Mouse (Mus musculus) CH12.LX (cell line): Measurements from ENCODE around the gene Gm10392.

Experiments
- CHD1 ChIP-seq: IDR thresholded peaks from 2 replicates; pipeline ENCODE4 v1.6.1; 2012; ENCODE audit warnings: low read depth, low read length, improper control_type of control experiment, inconsistent platforms
- CTCF ChIP-seq, 2 experiments: IDR thresholded peaks in 1 of 2; conservative IDR thresholded peaks in 1 of 2; 2 replicates each; pipeline ENCODE4 v1.5.1; 2011 to 2012; ENCODE audit warnings: low read depth in 2 of 2, low read length in 2 of 2, improper control_type of control experiment in 1 of 2, inconsistent platforms in 1 of 2, mild to moderate bottlenecking in 1 of 2, moderate library complexity in 1 of 2
- IRF4 ChIP-seq: IDR thresholded peaks from 2 replicates; pipeline ENCODE4 v1.6.1; 2014; ENCODE audit warnings: low read depth, mild to moderate bottlenecking, inconsistent platforms, low read length, improper control_type of control experiment
- JUND ChIP-seq: conservative IDR thresholded peaks from 2 replicates; pipeline ENCODE4 v1.6.1; 2011; ENCODE audit warnings: low read depth, low read length, improper control_type of control experiment
- MAX ChIP-seq: IDR thresholded peaks from 2 replicates; pipeline ENCODE4 v1.6.1; 2011; ENCODE audit warnings: low read length, improper control_type of control experiment
- MEF2A ChIP-seq: IDR thresholded peaks from 2 replicates; pipeline ENCODE4 v1.6.1; 2014; ENCODE audit warnings: low read depth, mild to moderate bottlenecking, inconsistent platforms, low read length, improper control_type of control experiment, borderline replicate concordance
- POLR2A ChIP-seq: IDR thresholded peaks from 2 replicates; pipeline ENCODE4 v1.6.1; 2011; ENCODE audit warnings: low read depth, mild to moderate bottlenecking, improper control_type of control experiment, low read length
- SIN3A ChIP-seq: IDR thresholded peaks from 2 replicates; pipeline ENCODE4 v1.6.1; 2012; ENCODE audit warnings: low read length, improper control_type of control experiment, inconsistent platforms
- SMC3 ChIP-seq: IDR thresholded peaks from 2 replicates; pipeline ENCODE4 v1.6.1; 2011; ENCODE audit warnings: low read depth, low read length, improper control_type of control experiment
- TCF12 ChIP-seq: IDR thresholded peaks from 2 replicates; pipeline ENCODE4 v1.6.1; 2014; ENCODE audit warnings: low read depth, mild to moderate bottlenecking, inconsistent platforms, low read length, improper control_type of control experiment
- USF1 ChIP-seq: IDR thresholded peaks from 2 replicates; pipeline ENCODE4 v1.6.1; 2014; ENCODE audit warnings: low read depth, mild to moderate bottlenecking, inconsistent platforms, low read length, improper control_type of control experiment
- USF2 ChIP-seq: conservative IDR thresholded peaks from 2 replicates; pipeline ENCODE4 v1.6.1; 2011; ENCODE audit warnings: low read depth, low read length, improper control_type of control experiment
- ZKSCAN1 ChIP-seq: IDR thresholded peaks from 2 replicates; pipeline ENCODE4 v1.6.1; 2012; ENCODE audit warnings: low read depth, inconsistent platforms, low read length, improper control_type of control experiment, borderline replicate concordance

- TF ChIP-seq USF1 (no peak), POLR2A (no peak), MEF2A (no peak), CHD1 (no peak), IRF4 (no peak), CTCF (conservative IDR thresholded peaks at IDR 0.05 in 1 of 2, IDR thresholded peaks at IDR 0.05 in 1 of 2; ENCODE audit: low read depth in 2 of 2, low read length in 2 of 2) (no peak), SMC3 (no peak), TCF12 (no peak), USF2 (no peak), ZKSCAN1 (no peak), JUND (no peak), MAX (no peak), SIN3A (no peak)
These were observed 4.6 kb downstream of the Gm10392 start for GRCm38 (mm10) chr11:77514281-77514831.
